Mouse (Mus musculus) embryonic facial prominence, embryonic 11.5 days (tissue): Measurements from ENCODE around the gene Gm6377. TPM values are rescaled to one million over a fixed set of nuclear protein-coding genes. Genes with fewer than 3 reads are reported as not detected.

Source experiments
- polyA plus RNA-seq: library from polyadenylated mRNA; unstranded; fragments of >200 nt; fragmentation: Nextera tagmentation; extraction: Ambion mirVana; gene quantifications from 2 replicates; pipeline ENCODE4 v1.2.1, GENCODE M21; 2014

Gm6377 gene
- polyA plus RNA-seq, 1 experiment from 2014 or later: not detected

Other genes starting within 250 kb of the Gm6377 start
- 19.2 and 28.6 TPM in 2 replicates for gene Hmgn5, start 183.4 kb upstream of the Gm6377 start, polyA plus RNA-seq
- gene Sh3bgrl, start 101.4 kb upstream of the Gm6377 start, polyA plus RNA-seq: 155 and 159 TPM in 2 replicates